Mouse (Mus musculus) adrenal gland, adult 2 months (tissue): ENCODE results near the gene 1700017N19Rik. TPM values are rescaled to one million over a fixed set of nuclear protein-coding genes. Genes with fewer than 3 reads are reported as not detected.

Source experiments
- DNase-seq: peaks from one replicate; pipeline ENCODE4 v3.0.0; 2021
- polyA plus RNA-seq: library from polyadenylated mRNA; depleted of rRNA; stranded (reverse); fragments of >200 nt; gene quantifications from 2 replicates; pipeline ENCODE4 v1.2.3, GENCODE M21; 2012; rRNA removed
- total RNA-seq, 2 experiments: library from RNA; stranded (reverse); gene quantifications; 2 replicates each; pipeline ENCODE4 v1.2.3; 2021

Gene 1700017N19Rik
- total and polyA plus RNA-seq, 3 experiments = not detected

DNA sequence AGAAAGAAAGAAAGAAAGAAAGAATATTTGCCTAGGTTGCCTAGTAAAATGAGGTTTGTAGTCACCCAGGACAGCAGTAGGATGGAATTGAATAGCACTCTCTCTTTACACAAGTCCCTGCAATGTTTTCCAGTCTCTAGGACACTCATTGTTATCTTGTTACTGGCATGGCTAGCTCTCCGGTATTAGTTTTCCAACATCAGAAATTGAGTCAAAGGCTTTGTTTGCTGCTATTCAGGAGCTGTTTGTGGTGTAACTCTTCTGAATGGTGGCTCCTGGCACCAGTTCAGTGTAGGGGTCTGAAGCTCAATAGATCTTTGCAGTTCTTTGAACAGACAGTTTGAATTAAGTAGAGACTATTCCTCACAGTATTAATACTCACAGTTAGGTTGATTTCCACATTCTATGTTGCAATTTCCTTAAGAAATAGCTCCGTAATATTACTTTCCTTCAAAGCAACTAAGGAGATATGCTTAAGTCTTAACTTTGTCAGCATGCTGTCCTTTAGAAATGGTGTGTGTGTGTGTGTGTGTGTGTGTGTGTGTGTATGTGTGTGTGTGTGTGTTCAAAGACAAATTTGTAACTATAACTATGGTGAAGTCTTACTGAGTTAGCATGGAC is 71.8 kb downstream of the 1700017N19Rik start:
- DNase-seq = no peak

Other genes starting within 250 kb of the 1700017N19Rik start
- not detected for gene Gm4302, start 249.6 kb upstream of the 1700017N19Rik start, total RNA-seq
- gene Gm4302, start 249.6 kb upstream of the 1700017N19Rik start, polyA plus RNA-seq = not detected in 2 replicates
- not detected for gene Gm4303, start 244.5 kb upstream of the 1700017N19Rik start, total RNA-seq
- not detected in 2 replicates for gene Gm4303, start 244.5 kb upstream of the 1700017N19Rik start, polyA plus RNA-seq
- gene Gm4305, start 239.4 kb upstream of the 1700017N19Rik start, total RNA-seq = not detected
- not detected in 2 replicates for gene Gm4305, start 239.4 kb upstream of the 1700017N19Rik start, polyA plus RNA-seq
- not detected for gene Gm4307, start 229.1 kb upstream of the 1700017N19Rik start, total RNA-seq
- gene Gm4307, start 229.1 kb upstream of the 1700017N19Rik start, polyA plus RNA-seq = not detected in 2 replicates
- not detected for gene Gm4312, start 207.9 kb upstream of the 1700017N19Rik start, total RNA-seq
- gene Gm4312, start 207.9 kb upstream of the 1700017N19Rik start, polyA plus RNA-seq = not detected in 2 replicates
- 10 to 100 TPM; 18.7 to 21.1 TPM for gene Tmtc3, start 103.1 kb upstream of the 1700017N19Rik start, total RNA-seq
- gene Tmtc3, start 103.1 kb upstream of the 1700017N19Rik start, polyA plus RNA-seq = 2.7 and 3.0 TPM in 2 replicates
- gene Cep290, start 102.9 kb upstream of the 1700017N19Rik start, total RNA-seq = 10 to 100 TPM in 1 of 2 experiments, 1 to 10 TPM in 1; 7.3 to 11.2 TPM
- gene Cep290, start 102.9 kb upstream of the 1700017N19Rik start, polyA plus RNA-seq = 0.09 and 0.10 TPM in 2 replicates
- 10 to 100 TPM; 10.3 to 16.4 TPM for gene 4930430F08Rik, start 61 bp upstream of the 1700017N19Rik start, total RNA-seq
- gene 4930430F08Rik, start 61 bp upstream of the 1700017N19Rik start, polyA plus RNA-seq = 14.5 and 15.4 TPM in 2 replicates